Mouse (Mus musculus) adrenal gland, adult (tissue): ENCODE results near the gene Tmem39b.
A peak's percentile ranks its signal among the peaks of the same experiment; 100 is the strongest.
"Not testable (repeated sequence)": the region's sequence is repeated elsewhere in the genome, so short reads cannot be mapped to it uniquely, and the experiment has no call there.

Experiments
- DNase-seq, 2 experiments: peaks; one replicate each; pipeline ENCODE4 v3.0.0; 2022 to 2023; ENCODE audit warnings: low spot score in 1 of 2; ENCODE audit not compliant: inconsistent age in 2 of 2

The Tmem39b gene

DNA sequence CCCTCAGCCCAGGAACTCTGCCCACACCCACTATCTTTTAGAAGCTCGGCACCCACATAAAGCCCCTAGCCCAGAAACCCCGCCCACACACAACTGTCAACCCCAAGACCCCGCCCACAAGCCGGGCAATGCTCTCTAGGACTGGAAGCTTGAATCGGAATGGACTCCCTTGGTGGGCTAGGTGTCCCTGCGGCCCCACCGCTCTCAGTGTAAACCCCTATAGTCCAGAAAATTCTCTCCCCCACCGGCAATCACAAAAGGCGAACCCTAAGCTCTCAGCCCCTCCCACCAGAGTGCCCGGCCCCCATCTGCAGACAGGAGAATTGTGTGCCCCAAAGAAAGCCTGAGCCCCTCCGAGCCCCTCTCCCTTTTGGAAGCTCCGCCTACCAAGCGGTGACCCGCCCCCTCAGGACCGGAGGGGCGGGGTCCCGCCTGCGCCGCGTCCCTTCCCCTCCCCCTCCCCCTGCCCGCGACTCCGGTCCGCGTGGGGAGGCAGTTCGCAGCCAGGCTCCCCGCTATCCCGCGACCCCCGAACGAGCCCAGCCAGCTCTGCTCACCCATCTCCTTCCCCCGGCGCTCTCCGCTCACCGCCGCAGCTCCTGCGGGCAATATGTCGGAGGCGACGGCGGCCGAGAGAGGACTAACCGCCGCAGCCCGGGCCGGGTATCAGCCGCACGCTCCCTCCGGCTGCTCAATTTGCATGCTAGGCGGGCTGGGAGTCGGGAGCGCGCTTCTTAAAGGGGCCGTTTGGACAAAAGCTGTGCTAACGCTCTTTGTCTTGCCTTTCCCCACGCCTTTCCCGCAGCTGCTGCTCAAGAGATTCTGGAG lies at the start of gene Tmem39b:
Gene Tmem39b, minus strand, starts transcription at position 681 of the 828 bp plus-strand sequence.
- peak; percentile 93 to 97 for DNase-seq

DNA sequence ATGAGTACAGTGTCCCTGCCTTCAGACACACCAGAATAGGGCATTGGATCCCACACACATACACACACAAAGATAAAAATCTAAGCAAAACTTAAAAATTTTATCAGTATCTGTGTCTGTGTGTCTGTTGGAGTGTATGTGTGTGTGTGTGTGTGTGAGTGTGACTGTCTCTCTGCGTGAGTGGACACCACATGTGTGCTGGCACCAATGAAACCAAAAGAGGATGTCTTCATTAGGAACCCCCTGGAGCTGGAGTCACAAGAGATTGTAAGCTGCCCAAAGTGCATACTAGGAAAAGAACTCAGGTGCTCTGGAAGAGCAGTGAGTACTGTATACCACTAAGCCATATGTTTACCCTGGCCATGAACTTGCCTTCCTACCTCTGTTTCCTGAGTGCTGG lies 49.5 kb upstream of the Tmem39b start:
- no peak for DNase-seq

DNA sequence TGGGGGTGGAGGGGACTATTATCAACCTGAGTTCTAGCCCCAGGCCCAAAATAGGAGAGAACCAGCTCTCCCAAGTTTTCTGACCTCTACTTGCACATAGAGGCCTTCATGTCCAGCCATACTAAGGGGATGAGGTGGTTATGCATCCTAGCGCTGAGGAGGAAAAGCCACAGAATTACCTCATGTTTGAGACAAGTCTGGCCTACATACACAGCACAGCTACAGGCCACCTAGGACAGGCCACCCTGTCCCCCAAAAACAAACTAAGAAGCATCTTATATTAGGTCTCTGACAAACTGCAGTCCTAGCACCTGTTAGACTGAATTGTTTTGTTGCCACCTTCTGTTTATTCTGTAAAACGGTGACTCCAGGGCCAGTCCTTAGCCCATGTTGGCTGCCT lies 46.9 kb upstream of the Tmem39b start:
- no peak for DNase-seq

DNA sequence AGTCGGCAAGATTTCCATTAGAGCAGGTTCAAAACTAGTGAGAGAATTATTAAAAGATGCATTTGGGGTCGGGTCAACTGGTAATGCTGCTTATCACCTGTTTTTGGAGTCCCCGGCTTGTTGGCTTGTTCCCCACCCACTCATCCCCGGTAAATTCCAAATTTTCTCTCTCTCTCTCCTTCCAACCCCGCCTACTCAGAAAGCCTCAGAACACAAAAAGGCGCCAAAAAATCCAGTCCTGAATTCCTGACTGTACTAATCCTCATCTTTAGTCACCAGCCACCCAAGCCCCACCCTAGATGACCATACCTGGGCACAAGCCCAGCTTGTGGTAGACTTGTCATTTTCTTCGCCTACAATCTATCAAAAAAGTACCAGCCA lies 46.4 kb upstream of the Tmem39b start:
- DNase-seq = peak in 1 of 2 experiments; percentile 30

DNA sequence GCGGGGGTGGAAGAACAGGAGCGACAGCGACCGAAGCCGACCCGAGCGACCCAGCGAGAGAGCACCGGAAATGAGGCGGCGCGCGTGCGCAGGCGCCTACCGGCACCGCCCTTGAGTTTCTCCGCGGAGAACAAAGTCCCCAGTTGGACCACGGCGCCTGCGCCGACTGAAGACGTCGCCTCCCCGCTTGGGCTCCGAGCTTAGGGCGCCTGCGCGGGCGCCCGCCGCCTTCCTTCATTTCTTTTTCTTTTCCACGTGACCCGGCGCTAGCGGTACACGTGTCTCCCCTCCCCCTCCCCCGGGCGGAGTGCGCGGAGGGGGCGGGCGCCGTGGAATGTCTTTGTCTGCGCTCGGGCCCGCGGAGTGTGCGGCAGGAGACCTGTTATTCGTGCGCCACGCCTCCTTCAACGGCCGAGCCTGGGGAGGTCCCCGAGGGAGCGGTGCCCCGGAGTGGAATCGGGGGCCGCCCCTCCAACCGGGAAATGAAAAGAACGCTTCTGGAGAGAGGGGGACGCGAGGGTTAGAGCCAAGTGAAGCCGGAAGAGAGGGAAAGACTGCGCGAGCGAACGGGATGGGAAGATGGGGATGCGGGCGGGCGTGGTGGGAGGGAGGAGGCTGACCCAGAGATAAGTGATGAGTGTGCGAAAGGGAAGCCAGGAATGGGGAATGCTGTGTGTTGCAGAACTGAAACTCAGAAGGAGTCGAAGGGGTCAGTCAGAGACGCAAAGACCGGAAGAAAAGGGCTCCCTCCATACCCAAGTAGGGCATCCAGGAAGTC lies 45.8 kb upstream of the Tmem39b start, which contains the start of gene Khdrbs1:
Gene Khdrbs1, minus strand, starts transcription at position 72 of the 778 bp plus-strand sequence.
- peak; percentile 98 to 99 for DNase-seq

DNA sequence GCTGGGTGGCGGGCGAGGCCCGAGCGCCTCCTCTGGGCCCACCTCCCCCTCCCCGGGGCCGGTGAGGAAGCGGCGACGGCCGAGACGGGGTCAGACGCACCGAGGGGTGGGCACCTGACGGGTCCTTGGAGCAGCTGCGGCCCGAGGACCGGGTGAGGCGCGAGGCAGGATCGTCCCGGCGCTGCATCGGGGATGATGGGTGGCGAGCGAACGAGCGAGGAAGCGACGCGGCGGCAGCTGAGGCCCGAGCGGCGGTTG lies 45.3 kb upstream of the Tmem39b start:
- DNase-seq = no peak

DNA sequence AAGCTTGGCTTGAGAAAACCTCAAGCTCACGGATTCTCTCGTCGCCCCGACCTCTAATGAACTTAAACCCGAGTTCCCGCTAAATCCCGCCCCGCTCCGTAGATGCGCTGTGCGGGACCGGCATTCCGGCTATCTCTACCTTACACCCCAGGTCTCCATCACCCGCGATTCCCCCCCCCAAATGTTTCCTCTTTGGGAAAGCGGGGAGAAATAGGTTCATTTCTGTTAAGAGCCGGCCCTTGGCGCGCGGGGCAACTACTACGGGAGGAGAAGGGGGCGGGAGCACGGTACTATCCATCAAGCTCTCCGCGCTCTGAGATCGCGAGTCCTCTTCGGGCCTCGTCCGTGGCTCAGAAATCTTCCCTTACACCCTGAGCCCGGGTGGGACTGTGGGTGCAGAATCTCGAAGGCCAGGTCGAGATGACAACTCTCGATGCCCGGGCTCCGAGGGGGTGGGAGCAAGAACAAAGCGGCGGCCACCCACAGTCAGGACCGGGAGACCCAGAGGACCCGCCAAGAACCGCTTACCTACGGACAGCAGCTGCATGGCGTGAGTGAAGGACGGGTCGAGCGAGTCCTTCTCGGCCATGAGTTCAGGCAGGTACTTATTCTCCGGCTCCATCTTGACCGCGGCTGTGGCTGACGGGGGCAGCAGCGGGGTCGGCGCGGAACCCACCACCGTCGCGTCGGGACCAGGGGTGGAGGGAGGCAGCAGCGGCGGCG lies 44.8 kb upstream of the Tmem39b start:
- peak; percentile 62 to 87 for DNase-seq

DNA sequence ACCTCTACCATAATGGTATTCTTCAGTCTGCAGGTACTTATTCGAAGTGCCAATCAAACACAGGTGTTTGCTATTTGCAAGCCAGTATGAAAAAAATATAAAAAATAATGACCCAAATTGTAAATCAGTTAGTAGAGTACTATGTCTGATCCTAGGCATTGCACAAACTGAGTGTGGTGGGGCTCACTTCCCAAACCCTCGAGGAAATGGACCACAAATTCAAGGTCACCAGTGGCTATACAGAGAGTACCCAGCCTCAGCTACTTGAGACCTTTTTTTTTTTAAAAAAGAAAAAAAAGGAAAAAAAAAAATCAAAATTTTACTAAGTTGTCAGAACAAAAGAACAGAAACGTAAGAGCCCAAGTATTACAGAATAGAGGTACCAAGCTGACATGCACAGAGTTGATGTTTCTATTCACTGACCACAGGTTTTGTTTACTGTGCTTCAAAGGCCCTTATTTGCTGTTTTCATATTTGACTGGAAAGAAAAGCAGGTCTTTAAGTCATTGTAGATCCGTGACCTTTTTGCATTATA lies 42.5 kb upstream of the Tmem39b start:
- no peak for DNase-seq

DNA sequence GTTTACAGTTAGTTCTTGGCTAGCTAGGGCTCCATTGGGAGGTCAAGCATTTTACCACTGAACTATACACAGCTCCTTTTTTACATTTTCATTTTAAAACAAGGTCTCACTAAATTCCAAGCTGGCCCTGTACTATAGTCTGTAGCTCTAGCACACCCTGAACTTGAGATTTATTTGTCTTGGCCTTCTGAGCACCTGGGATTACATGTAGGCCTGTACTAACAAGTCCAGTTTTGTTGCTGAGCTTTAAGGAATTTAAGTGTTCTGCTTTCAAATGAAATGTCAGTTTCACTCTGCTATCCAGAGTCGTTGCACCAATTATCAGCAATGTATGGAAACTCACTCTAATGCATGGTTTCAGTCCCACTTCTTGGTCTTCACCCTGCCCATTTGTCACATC lies 39.5 kb upstream of the Tmem39b start:
- DNase-seq = no peak

DNA sequence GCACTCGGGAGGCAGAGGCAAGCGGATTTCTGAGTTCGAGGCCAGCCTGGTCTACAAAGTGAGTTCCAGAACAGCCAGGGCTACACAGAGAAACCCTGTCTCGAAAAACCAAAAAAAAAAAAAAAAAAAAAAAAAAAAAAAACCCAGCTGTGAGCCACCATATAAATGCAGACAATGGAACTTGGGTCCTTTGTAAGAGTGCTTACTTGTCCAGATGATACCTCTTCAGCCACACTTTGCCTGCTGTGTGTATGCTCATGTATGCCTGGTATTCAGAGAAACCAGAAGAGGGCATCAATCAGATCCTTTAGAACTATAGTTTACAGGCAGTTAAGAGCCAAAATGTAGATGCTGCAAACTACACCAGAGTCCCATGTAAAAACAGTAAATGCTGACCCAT lies 38.8 kb upstream of the Tmem39b start:
- DNase-seq = not testable (repeated sequence)

DNA sequence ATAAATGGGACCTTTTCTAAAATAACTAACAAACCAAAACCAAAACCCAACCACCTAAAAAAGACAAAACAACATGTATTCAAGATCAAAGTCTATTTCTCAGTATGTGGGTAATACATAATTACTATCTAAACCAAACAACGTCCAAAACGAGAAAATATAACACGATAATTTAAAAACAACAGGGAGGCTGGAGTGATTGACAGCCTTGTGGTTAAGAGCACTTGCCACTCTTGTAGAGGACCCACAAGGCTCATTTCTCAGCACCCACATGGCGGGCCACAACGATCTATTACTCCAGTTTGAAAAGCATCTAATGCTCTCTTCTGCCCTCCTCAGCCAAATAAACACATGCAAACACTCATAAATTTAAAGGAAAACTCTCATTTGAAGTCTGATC lies 34.8 kb upstream of the Tmem39b start:
- DNase-seq = no peak

DNA sequence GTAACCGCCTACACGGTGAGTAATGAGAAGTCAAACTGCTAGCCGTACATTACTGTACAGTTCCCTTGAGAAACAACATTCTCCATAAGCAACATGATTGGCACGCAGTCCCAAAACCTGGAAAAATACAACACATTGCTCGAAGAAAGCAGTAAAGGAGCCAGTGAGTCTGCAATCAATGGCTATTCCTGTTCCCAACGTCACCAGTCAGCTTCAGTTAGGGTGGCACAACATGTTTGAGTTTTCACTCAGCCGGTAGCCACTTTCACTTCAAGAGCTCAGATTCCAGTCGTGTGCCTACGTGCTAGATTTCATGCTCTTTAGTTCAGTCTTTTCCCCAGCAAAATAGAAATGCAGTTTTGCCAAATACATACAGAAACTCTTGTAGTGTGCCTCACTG lies 19.7 kb upstream of the Tmem39b start:
- no peak for DNase-seq

DNA sequence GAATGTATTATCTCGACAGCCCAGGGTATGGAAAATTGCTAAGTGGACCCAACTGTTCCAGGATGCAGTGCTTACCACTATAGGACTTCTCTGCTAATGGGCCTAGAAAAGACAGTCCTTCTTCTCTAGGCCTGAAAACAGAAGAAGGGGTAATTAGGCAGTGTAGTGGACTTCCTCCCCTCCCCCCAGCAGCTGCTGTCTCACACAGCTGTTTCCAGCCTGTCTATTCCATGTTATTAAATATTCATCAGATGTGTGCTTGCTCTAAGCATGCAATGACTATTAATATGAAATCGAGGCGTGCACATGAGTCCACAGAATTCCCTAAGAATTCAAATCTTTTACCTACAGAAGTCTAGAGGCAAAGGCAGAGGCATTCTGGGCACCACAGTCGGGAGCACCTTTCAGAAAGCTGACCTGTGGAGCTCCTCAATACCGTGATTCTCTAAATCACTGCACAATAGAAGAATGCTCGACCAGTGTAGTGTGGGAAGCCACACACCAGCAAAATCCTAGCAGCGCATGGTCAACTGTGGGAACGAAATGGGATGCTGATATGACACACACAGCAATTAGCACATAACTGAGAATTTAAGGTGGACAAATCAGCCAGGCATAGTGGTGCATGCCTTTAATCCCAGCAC lies 13.0 kb upstream of the Tmem39b start:
- DNase-seq = peak in 1 of 2 experiments; percentile 16

DNA sequence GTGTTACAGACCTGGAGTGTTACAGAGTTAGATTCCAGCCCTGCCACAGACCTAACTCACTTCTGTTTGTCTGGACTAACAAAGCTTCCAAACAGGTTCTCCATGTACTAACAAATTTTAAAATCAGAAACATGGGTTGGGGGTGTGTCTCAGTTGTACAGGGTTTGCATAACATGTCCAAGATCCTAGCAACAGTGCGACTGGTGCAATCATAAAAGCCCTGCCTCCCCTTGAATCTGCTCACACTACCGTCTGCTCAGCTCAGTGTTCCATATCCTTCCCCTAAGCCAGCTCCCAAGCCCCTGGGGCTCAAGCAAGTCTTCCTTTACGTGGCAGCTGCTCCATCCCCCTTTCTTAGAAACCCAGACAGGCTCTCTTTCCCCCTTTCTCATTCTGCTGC lies 10.1 kb upstream of the Tmem39b start:
- DNase-seq = peak in 1 of 2 experiments; percentile 17

DNA sequence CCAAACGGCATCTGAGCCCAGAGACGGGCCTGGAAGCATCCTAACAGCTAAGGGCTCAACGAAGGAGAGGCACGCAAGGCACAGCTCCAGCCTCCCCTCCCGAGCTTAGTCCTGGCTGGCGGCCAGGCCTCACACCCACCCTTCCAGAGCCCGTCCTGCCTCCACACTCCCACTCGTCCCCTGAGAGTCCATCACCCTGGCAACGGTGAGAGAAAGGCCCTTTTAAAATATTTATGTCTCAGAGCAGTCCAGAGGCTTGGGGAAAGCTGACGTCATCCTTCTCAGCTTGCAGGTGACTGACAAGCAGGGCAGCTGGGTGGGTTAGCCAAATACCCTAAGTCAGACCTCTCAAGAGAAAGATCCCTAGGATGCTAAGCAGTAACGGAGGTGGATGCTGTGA lies 5.8 kb upstream of the Tmem39b start:
- DNase-seq = peak; percentile 44 to 71

DNA sequence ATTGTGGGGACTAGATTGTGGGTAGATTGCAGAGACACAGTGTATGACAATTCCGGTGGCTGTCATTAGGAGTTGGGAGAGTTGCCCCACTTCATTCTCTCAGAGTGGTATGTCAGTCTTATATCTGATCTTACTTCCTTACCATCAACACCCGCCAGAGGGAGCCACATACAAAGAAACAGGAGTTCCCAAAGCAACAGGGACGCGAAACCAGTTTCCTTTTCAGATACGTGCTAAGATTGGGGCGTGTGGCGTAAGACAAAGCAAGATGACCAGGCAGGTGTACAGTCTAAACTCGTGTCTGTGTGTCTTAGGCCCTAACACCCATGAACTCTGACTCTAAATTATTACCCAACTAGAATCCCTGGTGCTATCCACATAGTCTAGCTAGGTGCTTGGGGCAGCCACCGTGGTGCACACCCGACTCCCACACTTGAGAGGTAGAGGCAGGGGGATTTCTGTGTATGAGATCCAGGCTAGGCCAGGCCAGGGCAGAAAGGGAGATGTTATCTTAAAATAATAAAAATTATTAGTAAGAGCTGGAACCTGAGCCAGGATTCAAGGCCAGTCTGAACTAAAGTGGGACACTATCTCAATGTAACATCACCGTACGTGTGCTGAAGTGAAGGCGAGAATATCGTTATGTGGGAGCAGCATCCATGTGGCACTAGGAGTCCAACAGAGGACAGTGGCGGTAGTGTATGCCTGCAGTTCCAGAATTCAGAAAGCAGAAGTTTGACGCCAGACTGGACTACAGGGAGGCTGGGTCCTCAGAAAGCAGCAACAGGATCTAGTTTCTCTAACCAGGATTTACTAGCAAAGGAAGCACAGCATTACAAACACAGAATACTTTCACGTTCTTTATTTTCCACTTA lies 5.1 kb upstream of the Tmem39b start:
- peak; percentile 84 to 96 for DNase-seq

DNA sequence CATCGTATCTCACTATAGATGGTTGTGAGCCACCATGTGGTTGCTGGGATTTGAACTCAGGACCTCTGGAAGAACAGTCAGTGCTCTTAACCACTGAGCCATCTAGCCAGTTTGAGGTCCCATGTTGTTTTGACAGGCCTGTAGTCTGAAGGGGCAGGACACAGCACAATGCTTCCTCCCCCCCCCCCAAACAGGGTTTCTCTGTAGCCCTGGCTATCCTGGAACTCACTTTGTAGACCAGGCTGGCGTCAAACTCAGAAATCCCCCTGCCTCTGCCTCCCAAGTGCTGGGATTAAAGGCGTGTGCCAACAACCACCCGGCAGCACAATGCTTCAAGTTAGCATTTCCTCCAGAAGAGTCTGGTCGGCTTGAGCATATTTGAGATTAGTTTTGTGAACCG lies 4.0 kb upstream of the Tmem39b start:
- DNase-seq = not testable (repeated sequence)

DNA sequence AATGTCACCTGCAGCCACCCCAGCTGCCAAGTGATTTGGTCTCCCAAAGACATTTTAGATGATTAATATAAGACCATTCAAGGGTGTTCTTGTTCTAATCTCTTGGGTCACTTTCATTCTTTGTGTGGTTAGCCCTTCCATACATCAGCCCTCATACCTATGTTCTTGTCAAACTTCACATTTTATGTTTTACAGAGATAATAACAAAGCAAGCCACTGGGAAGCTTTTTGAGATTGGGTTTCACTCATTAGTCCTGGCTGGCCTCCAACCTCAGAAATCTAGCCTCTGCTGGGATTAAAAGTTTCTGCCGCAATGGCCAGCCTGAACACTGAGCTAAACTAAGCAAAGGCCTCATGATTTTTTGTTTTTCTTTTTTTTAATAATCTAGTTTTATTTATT lies 3.6 kb upstream of the Tmem39b start:
- DNase-seq = no peak

DNA sequence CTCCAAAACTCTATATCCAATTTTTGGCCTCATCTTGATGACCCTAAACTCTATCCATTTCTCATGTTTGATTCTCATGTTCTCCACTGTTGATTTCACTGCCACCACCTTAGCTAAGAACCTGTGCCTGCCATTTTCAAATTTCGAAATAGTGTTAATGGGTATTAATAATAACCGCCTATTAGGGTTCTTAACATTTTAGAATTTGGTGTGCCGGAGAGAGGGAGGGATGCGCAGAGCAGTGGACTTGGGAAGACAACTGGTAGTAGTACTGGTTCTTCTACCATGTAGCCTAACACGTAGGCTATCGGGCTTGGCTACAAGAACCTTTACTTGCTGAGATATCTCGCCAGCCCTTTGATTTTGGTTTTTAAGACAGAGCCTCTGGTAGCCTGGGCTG lies 553 bp upstream of the Tmem39b start:
- DNase-seq = no peak

DNA sequence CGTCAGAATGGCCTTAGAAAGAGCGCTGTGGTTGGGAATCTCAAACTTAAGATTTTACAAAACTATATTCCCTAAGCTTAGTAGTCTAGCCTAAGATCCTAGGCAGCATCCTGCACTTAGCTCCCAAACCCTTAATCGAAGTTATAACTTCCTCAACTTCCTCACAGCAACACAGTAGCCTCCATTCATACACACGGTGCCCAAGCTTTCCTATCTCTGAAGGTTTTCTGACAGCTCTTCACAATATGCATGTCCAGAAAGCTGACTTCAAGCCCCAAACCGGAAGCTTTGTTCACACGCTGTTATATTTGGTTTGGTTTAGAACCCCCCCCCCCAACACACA lies 852 bp downstream of the Tmem39b start:
- no peak for DNase-seq
